Mouse (Mus musculus): ENCODE results near the gene Gm14085. TPM values are rescaled to one million over a fixed set of nuclear protein-coding genes. Genes with fewer than 3 reads are reported as not detected.

Gene Gm14085
- 0.01 TPM in 1 of 2 replicates, not detected in the other for polyA plus RNA-seq (2012; rRNA removed)

GRCm38 (mm10) chr2:122484641-122485040, at the start of gene Gm14085:
TSS of gene Gm14085 (plus strand) at chr2:122484941.

Other genes with a start within 250 kb of the Gm14085 start
- 0.07 and 0.11 TPM in 2 replicates for gene Duox2, start 186.5 kb upstream of the Gm14085 start, polyA plus RNA-seq (2012; rRNA removed)
- gene Duoxa2, start 186.0 kb upstream of the Gm14085 start, polyA plus RNA-seq (2012; rRNA removed): 0.05 and 0.18 TPM in 2 replicates
- 0.16 and 0.56 TPM in 2 replicates for gene Duoxa1, start 171.2 kb upstream of the Gm14085 start, polyA plus RNA-seq (2012; rRNA removed)
- 0.09 and 0.15 TPM in 2 replicates for gene Duox1, start 169.3 kb upstream of the Gm14085 start, polyA plus RNA-seq (2012; rRNA removed)
- 77.8 and 78.5 TPM in 2 replicates for gene Shf, start 115.8 kb upstream of the Gm14085 start, polyA plus RNA-seq (2012; rRNA removed)
- gene Slc28a2, start 58.5 kb upstream of the Gm14085 start, polyA plus RNA-seq (2012; rRNA removed): 0.06 and 0.18 TPM in 2 replicates
- gene Gatm, start 126.4 kb downstream of the Gm14085 start, polyA plus RNA-seq (2012; rRNA removed): 16.3 and 21.4 TPM in 2 replicates
- gene AA467197, start 152.0 kb downstream of the Gm14085 start, polyA plus RNA-seq (2012; rRNA removed): 0.58 and 1.2 TPM in 2 replicates
- gene Slc30a4, start 217.7 kb downstream of the Gm14085 start, polyA plus RNA-seq (2012; rRNA removed): 10.6 and 11.1 TPM in 2 replicates

All from central nervous system, embryonic 14 days (tissue).